Mouse (Mus musculus) neural tube, embryonic 14.5 days (tissue): Measurements from ENCODE around the gene Gramd1c. TPM values are rescaled to one million over a fixed set of nuclear protein-coding genes. Genes with fewer than 3 reads are reported as not detected.
A peak's percentile ranks its signal among the peaks of the same experiment; 100 is the strongest.

Experiments
- ATAC-seq: fragments of 200-750 bp; cut with Nextera tagmentation; 2 replicates; pipeline ENCODE4 v1.8.0; 2017; ENCODE audit warnings: low read depth, mild to moderate bottlenecking, moderate TSS enrichment, moderate library complexity
- H3K27ac ChIP-seq: fragments of 300-500 bp; sonication (generic); 2 replicates; pipeline ENCODE4 v1.5.1; 2014; ENCODE audit warnings: low read depth, mild to moderate bottlenecking, control low read depth, low read length, moderate library complexity, mixed read lengths
- H3K27me3 ChIP-seq: fragments of 300-500 bp; sonication (generic); 2 replicates; pipeline ENCODE4 v1.6.1; 2014; ENCODE audit warnings: low read length; ENCODE audit not compliant: control insufficient read depth, insufficient read depth
- H3K36me3 ChIP-seq: fragments of 300-500 bp; sonication (generic); 2 replicates; pipeline ENCODE4 v1.6.1; 2014; ENCODE audit warnings: low read length, mixed read lengths; ENCODE audit not compliant: control insufficient read depth, insufficient read depth
- H3K4me1 ChIP-seq: fragments of 300-500 bp; sonication (generic); 2 replicates; pipeline ENCODE4 v1.6.1; 2014; ENCODE audit warnings: low read length; ENCODE audit not compliant: control insufficient read depth, insufficient read depth
- H3K4me2 ChIP-seq: fragments of 300-500 bp; sonication (generic); 2 replicates; pipeline ENCODE4 v1.6.1; 2014; ENCODE audit warnings: mild to moderate bottlenecking, low read depth, low read length, control low read depth
- H3K4me3 ChIP-seq: fragments of 300-500 bp; sonication (generic); 2 replicates; pipeline ENCODE4 v1.5.1; 2014; ENCODE audit warnings: low read depth, low read length, control low read depth, mixed read lengths
- H3K9ac ChIP-seq: fragments of 300-500 bp; sonication (generic); replicated peaks from 2 replicates; pipeline ENCODE4 v1.6.1; 2014; ENCODE audit warnings: low read depth, mild to moderate bottlenecking, control low read depth, low read length, mixed read lengths
- H3K9me3 ChIP-seq: fragments of 300-500 bp; sonication (generic); 2 replicates; pipeline ENCODE4 v1.6.1; 2016; ENCODE audit warnings: low read length; ENCODE audit not compliant: control insufficient read depth
- WGBS: fragments of 180-500 bp; shearing (Covaris S2); extraction: QIAGEN DNeasy Blood & Tissue Kit; methylation state at CpG from one replicate; pipeline ENCODE4 v1.1.7; 2014; 5-methylcytosine and 5-hydroxymethylcytosine counted together
- microRNA-seq: library from miRNA; unstranded; fragments of <30 nt; microRNA quantifications from one replicate; pipeline ENCODE4, GENCODE M21; 2016
- polyA plus RNA-seq: library from polyadenylated mRNA; unstranded; fragments of >200 nt; fragmentation: Nextera tagmentation; extraction: Ambion mirVana; gene quantifications from 2 replicates; pipeline ENCODE4 v1.2.1, GENCODE M21; 2014

The Gramd1c gene
- polyA plus RNA-seq, 1 experiment from 2014 or later = 2.0 TPM

GRCm38 (mm10) chr16:43932319-43932718, 130.8 kb downstream of the Gramd1c start:
- Histone ChIP-seq H3K4me2 (no peak overlapping the region), H3K27ac (no peak overlapping the region), H3K4me1 (peaks cover 6% of the 10 kb centered on the region), H3K4me3 (no peak overlapping the region), H3K36me3 (no peaks in the 10 kb centered on the region), H3K9me3 (no peaks in the 10 kb centered on the region), H3K9ac (no peak overlapping the region), H3K27me3 (no peaks in the 10 kb centered on the region)
- WGBS = 83% methylated on average over 7 of the region's 7 CpGs
- ATAC-seq = peak; percentile 47; the same call in 1 of the 2 replicates

GRCm38 (mm10) chr16:43931502-43931901, 131.6 kb downstream of the Gramd1c start:
- peaks cover 6% of the 10 kb centered on the region for H3K4me1 ChIP-seq
- H3K4me2 ChIP-seq = no peak overlapping the region
- H3K9ac ChIP-seq = no peak overlapping the region
- no peaks in the 10 kb centered on the region for H3K27me3 ChIP-seq
- H3K36me3 ChIP-seq = no peaks in the 10 kb centered on the region
- H3K9me3 ChIP-seq = no peaks in the 10 kb centered on the region
- WGBS = 14% methylated on average over 3 of the region's 3 CpGs
- H3K27ac ChIP-seq = peak overlapping the region; percentile 73; the same call in 1 of the 2 replicates
- ATAC-seq = peak; percentile 94
- H3K4me3 ChIP-seq = no peak overlapping the region

- no peak overlapping the region; the same call in 1 of the 2 replicates for H3K27ac ChIP-seq
- no peak for ATAC-seq
- H3K27me3 ChIP-seq = no peaks in the 10 kb centered on the region
- no peak overlapping the region for H3K9ac ChIP-seq
- H3K4me2 ChIP-seq = no peak overlapping the region
- no peak overlapping the region for H3K4me3 ChIP-seq
- H3K9me3 ChIP-seq = no peaks in the 10 kb centered on the region
- H3K36me3 ChIP-seq = no peaks in the 10 kb centered on the region
- peaks cover 6% of the 10 kb centered on the region for H3K4me1 ChIP-seq
Measured at GRCm38 (mm10) chr16:43930577-43930976, 132.6 kb downstream of the Gramd1c start.

Small RNA genes within 50 kb of the gene (microRNA-seq; reads per million reads assigned to microRNA genes)
- not detected for gene Mir3470b

Other genes with a start within 250 kb of the Gramd1c start
- gene Ccdc191, start 173.5 kb downstream of the Gramd1c start, polyA plus RNA-seq = 5.9 and 6.2 TPM in 2 replicates
- 24.8 and 25.0 TPM in 2 replicates for gene Qtrt2, start 136.5 kb downstream of the Gramd1c start, polyA plus RNA-seq
- gene Zdhhc23, start 83.6 kb downstream of the Gramd1c start, polyA plus RNA-seq = 3.3 and 3.8 TPM in 2 replicates
- gene Atp6v1a, start 76.4 kb upstream of the Gramd1c start, polyA plus RNA-seq = 163 and 182 TPM in 2 replicates
- gene Naa50, start 76.5 kb upstream of the Gramd1c start, polyA plus RNA-seq = 37.7 and 45.7 TPM in 2 replicates
- gene Usf3, start 109.9 kb upstream of the Gramd1c start, polyA plus RNA-seq = 4.6 and 5.8 TPM in 2 replicates